Mouse (Mus musculus): ENCODE measurements around the gene Alg14. TPM values are rescaled to one million over a fixed set of nuclear protein-coding genes. Genes with fewer than 3 reads are reported as not detected.

The Alg14 gene
- polyA plus RNA-seq, 1 experiment: 50.0 TPM

DNA sequence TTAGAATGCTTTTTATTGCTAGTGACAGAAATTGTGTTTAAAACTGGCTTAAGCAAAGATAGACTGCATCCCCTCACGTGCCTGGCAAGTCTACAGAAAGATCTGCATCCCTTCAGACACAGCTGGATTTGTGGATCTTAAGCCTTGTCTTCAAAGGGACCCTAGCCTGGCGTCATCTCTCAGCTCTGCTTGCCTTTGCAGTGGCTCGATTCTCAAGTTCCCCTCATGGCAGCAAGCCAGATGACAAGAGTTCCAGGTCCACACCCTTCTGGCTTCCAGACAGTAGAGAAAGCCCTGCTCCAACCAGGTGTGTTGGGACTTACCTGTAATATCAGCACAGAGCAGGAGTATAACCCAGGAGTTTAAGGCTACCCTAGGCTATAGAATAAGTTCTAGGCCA lies 65.5 kb downstream of the Alg14 start:
- Histone ChIP-seq H3K4me1 (ENCODE audit: control insufficient read depth, insufficient read depth, insufficient read length, low read length) (no peaks in the 10 kb centered on the region; the same call in 1 of the 2 replicates), H3K27ac (replicated peaks; ENCODE audit: low read depth, low read length) (no peak overlapping the region), H3K4me3 (ENCODE audit: insufficient read depth, low read depth, low read length) (no peak overlapping the region)

DNA sequence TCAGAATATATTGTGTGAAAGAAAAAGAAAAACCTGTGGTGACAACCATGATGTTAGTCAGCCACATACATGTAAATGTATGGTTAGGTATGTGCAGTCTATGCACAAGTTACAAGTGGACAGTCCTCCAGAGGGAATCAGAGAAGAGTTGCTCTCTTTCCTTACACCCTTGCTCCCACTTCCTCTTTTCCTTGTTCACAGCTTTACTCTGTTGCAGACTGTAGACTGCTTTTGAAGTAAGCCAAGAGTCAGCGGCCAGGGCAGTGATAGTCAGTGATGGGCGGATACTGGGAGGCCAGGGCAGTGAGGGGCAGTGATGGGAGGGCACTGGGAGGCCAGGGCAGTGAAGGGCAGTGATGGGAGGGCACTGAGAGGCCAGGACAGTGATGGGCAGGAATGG lies 66.7 kb downstream of the Alg14 start:
- no peak overlapping the region for H3K4me3 ChIP-seq (ENCODE audit: insufficient read depth, low read depth, low read length)
- H3K27ac ChIP-seq (replicated peaks; ENCODE audit: low read depth, low read length): no peak overlapping the region
- no peaks in the 10 kb centered on the region; the same call in 1 of the 2 replicates for H3K4me1 ChIP-seq (ENCODE audit: control insufficient read depth, insufficient read depth, insufficient read length, low read length)

DNA sequence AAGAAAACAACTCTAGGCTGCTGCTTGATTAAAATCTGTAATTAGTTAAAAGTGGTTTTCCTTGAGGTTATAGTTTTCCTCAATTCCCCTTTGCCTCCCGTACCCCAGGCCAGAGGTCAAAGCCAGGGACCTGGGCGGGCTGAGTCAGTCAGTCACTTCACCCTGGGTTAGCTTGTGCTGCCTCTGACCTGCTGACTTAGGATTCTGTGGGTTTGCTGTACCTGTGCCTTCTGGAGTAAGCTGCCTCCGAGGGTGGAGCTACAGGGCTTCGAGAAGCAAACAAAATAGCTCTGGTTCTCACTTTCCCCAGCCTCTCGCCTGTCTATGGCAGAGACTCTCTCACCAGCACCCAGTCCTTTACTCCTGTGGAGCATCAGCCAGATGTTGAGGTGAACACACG lies 67.3 kb downstream of the Alg14 start:
- H3K27ac ChIP-seq (replicated peaks; ENCODE audit: low read depth, low read length): no peak overlapping the region
- H3K4me3 ChIP-seq (ENCODE audit: insufficient read depth, low read depth, low read length): no peak overlapping the region
- H3K4me1 ChIP-seq (ENCODE audit: control insufficient read depth, insufficient read depth, insufficient read length, low read length): no peaks in the 10 kb centered on the region; the same call in 1 of the 2 replicates

DNA sequence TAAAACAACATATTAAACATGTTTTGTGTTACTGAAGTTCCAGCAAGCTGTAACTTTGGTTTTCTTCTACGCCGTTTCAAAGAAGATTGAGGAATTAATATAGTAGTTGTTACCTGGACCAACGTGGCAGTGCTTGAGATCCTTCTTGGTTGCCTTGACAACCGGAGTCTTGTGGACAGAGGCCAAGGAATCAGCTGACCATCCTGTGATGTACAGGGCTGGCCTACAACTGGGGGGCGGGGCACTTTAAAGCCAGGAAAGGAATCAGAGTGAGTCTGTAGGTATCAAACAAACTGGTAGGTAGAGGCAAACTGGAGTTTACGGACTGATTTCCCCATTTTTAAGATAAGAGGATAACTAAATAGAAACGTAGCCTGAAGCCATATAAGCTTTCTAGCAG lies 67.7 kb downstream of the Alg14 start:
- H3K4me3 ChIP-seq (ENCODE audit: insufficient read depth, low read depth, low read length): no peak overlapping the region
- H3K4me1 ChIP-seq (ENCODE audit: control insufficient read depth, insufficient read depth, insufficient read length, low read length): no peaks in the 10 kb centered on the region; the same call in 1 of the 2 replicates
- no peak overlapping the region for H3K27ac ChIP-seq (replicated peaks; ENCODE audit: low read depth, low read length)

DNA sequence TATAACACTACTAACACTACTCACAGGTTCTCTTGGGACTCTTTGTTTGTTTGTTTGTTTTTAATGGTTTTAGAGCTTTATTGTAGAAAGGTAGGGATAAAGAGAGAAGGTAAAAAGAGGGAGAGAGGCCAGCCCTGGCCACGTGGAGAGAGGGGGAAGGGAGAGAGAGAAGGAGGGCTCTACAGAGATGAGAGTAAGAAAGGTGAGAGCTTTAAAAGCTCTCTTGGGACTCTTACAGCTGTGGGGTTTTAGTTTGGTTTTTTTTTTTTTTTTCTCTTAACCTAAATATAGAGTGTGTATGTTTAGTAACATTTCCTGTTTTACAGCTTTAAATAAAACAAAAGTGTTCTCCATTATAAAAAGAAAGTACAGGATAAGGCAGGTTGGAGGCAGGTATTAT lies 70.4 kb downstream of the Alg14 start:
- Histone ChIP-seq H3K4me3 (ENCODE audit: insufficient read depth, low read depth, low read length) (no peak overlapping the region), H3K4me1 (ENCODE audit: control insufficient read depth, insufficient read depth, insufficient read length, low read length) (peaks cover 5% of the 10 kb centered on the region; the same call in 1 of the 2 replicates), H3K27ac (replicated peaks; ENCODE audit: low read depth, low read length) (no peak overlapping the region)

DNA sequence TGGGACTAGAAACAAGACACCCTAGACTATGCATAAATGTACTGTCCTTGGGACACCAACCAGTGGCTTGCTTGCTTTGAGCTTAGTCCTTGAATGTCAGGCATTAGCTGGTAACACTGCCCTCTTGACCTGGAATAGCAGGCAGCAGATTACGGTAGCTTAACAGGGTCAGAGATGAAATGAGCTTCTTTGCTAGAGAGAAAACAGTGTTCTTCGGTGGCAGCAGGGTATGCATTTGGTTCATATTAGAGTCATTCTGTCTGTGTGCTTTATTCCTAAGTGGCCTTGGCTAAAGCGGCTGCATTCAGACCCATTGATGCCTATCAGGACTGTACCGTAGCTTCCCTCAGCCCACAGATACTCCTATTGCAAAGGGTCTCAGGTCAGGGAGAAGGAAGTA lies 72.8 kb downstream of the Alg14 start:
- peak overlapping the region; percentile 66 for H3K27ac ChIP-seq (replicated peaks; ENCODE audit: low read depth, low read length)
- H3K4me3 ChIP-seq (ENCODE audit: insufficient read depth, low read depth, low read length): no peak overlapping the region
- H3K4me1 ChIP-seq (ENCODE audit: control insufficient read depth, insufficient read depth, insufficient read length, low read length): peaks cover 5% of the 10 kb centered on the region; the same call in 1 of the 2 replicates

DNA sequence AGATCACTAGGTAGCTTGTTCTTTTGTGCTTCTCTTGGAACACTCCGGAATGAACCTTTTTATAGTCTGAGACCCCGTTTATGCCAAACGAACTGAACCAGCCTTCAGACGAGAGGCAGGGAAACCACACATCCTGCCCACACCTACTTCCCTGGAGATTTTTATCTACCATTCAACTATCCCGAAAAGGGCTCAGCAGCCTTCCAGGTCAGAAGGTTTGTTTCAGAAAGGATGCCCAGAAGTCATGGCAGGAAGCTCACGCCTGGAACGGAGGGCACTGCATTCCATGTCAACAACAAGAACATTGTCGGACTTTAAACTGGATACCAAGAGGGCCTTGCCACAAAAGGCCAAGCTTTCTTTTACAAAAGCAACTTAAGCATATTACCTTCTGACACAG lies 73.6 kb downstream of the Alg14 start:
- Histone ChIP-seq H3K4me1 (ENCODE audit: control insufficient read depth, insufficient read depth, insufficient read length, low read length) (peaks cover 5% of the 10 kb centered on the region; the same call in 1 of the 2 replicates), H3K4me3 (ENCODE audit: insufficient read depth, low read depth, low read length) (no peak overlapping the region), H3K27ac (replicated peaks; ENCODE audit: low read depth, low read length) (peak overlapping the region; percentile 66)

DNA sequence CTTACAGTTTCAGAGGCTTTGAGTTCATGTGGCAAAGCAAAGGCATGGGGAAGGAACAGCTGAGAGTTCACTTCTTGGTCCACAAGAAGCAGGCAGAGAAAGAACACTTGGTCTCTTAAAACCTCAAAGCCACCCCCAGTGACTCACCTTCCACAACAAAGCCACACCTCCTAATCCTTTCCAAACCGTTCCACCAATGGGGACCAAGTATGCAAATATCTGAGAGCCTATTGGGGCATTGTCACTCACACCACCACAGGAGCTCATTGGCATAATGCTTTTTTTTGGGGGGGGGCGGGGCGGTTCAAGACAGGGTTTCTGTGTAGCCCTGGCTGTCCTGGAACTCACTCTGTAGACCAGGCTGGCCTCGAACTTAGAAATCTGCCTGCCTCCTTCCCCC lies 77.0 kb downstream of the Alg14 start:
- H3K4me3 ChIP-seq (ENCODE audit: insufficient read depth, low read depth, low read length): no peak overlapping the region
- peaks cover 10% of the 10 kb centered on the region; the same call in 1 of the 2 replicates for H3K4me1 ChIP-seq (ENCODE audit: control insufficient read depth, insufficient read depth, insufficient read length, low read length)
- H3K27ac ChIP-seq (replicated peaks; ENCODE audit: low read depth, low read length): no peak overlapping the region

DNA sequence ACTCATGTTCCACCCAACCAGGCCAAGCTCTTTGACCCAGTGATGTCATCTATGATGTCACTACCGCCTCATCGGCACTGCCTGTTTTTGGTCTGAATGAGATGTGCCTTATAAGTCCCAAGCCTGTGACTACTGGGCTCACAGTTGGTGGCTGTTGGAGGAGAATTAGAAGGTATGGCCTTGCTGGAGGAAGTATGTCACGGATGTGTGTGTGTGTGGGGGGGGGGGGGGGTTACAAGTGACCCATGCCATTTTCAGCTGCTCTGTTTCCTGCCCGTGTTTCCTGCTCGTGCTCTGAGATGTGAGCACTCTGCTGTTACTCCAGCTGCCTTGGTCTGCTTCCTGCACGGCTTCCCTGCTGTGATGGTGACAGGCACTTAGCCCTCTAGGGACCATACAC lies 77.9 kb downstream of the Alg14 start:
- peak overlapping the region; percentile 17 for H3K4me3 ChIP-seq (ENCODE audit: insufficient read depth, low read depth, low read length)
- H3K27ac ChIP-seq (replicated peaks; ENCODE audit: low read depth, low read length): peak overlapping the region; percentile 79
- H3K4me1 ChIP-seq (ENCODE audit: control insufficient read depth, insufficient read depth, insufficient read length, low read length): peaks cover 8% of the 10 kb centered on the region; the same call in 1 of the 2 replicates

DNA sequence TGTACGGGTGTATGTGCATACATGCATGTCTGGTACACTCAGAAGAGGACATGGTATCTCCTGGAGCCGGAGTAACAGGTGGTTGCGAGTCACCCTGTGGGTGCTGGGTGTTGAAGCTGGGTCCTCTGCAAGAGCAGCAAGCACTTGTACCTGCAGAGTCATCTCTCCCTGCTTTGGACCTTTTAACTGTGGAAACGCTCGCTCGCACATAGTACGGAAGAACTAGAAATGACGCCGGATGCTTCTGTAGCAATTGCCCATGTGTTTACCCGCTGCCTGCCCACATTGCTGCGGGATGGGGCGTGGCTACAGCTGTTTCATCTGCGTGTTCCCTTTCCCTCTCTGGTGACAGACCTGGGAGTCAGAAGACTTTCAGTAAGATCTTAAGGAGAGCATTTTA lies 78.7 kb downstream of the Alg14 start:
- H3K27ac ChIP-seq (replicated peaks; ENCODE audit: low read depth, low read length): peak overlapping the region; percentile 79
- H3K4me3 ChIP-seq (ENCODE audit: insufficient read depth, low read depth, low read length): peak overlapping the region; percentile 34
- H3K4me1 ChIP-seq (ENCODE audit: control insufficient read depth, insufficient read depth, insufficient read length, low read length): peaks cover 8% of the 10 kb centered on the region; the same call in 1 of the 2 replicates

DNA sequence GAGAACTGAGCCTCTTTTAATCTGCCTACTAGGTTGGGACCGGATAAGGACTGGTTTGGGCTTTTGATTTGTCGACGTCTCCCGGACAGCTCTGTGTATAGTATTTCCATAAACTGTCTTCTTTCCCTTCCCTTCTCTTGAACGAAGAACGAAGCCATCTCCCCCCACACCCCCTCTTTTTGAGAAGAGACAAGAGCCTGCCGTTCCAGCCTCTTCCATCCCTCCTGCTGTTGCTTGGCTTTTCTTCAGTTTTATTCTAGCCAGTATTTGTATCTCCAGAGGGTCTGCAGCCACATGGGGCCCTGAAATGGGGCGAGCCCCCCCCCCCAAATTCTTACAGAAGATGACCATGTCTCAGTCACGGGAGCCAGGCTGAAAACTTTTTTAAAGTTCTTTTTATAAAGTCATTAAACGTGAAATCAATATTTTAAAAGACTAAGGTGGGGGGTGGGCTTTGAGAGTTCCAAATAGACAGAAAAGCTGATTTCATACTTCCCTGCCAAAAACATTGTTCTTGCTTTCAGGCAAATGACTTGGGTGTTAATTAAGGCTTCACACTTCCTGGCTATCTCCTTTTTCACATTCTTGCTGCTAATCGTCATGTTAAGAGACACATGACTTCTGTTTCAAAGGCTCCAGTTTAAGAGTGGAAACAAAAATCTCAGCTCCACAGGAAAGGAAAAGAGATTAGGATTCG lies 79.4 kb downstream of the Alg14 start:
- Histone ChIP-seq H3K27ac (replicated peaks; ENCODE audit: low read depth, low read length) (peak overlapping the region; percentile 79), H3K4me3 (ENCODE audit: insufficient read depth, low read depth, low read length) (peak overlapping the region; percentile 34; the same call in 1 of the 2 replicates), H3K4me1 (ENCODE audit: control insufficient read depth, insufficient read depth, insufficient read length, low read length) (peaks cover 8% of the 10 kb centered on the region; the same call in 1 of the 2 replicates)

DNA sequence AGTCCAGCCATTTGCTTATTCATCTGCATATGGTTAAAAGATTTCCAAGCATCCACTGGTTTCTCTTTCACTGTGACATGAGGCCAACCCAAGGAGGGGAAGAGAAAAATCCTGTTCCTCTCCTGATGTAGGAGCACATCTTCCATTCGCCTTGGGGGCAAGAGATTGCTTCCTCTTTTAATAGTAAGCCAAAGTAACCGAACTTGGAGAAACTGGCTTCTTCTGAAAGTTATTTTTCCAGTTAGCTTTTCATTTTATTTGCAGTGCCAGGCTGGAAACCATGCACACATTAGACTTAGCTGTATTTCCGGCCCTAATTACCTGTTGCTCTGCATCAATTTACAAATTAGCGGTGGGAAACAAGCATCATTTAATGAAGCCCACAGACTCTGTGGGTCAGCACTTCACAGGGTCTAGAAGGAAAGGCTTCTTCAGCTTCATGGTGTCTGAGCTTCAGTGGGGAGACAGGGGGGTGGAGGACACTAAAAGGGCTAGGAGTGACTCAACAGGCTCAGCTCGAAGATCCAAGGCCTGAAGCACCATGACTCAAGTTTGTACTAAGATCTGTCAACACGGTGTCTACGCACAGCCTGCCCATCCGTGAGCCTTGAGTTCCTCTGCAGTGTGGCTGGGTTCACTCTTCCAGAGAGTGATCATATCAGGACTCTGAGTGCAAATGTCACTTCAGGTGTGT lies 80.1 kb downstream of the Alg14 start:
- Histone ChIP-seq H3K27ac (replicated peaks; ENCODE audit: low read depth, low read length) (peak overlapping the region; percentile 79), H3K4me3 (ENCODE audit: insufficient read depth, low read depth, low read length) (no peak overlapping the region), H3K4me1 (ENCODE audit: control insufficient read depth, insufficient read depth, insufficient read length, low read length) (peaks cover 10% of the 10 kb centered on the region; the same call in 1 of the 2 replicates)

DNA sequence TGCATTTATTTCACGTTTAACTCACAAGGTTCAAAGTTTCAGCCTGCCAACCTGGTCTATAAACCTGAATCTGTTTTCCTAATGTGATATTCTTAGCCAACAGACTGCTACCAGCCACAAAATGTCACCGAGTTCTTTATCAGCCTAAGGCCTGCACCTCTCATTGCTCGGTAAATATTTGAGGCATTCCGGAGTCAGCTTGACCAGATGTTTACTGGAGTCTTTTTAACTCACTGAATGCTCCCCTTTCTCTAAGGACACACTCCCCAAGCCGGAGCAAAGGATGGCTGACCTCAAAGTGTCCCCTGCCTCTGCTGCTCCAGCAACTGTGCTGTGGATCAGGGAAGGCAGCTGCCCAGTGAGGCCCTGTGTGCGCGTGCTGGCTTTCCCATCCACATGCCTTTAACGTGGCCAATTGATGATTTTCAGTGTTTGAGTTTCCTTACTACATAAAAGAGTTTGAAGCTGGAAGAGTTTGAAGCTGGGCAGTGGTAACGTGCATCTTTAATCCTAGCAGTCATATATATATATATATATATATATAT lies 82.4 kb downstream of the Alg14 start:
- no peak overlapping the region for H3K4me3 ChIP-seq (ENCODE audit: insufficient read depth, low read depth, low read length)
- peaks cover 15% of the 10 kb centered on the region; the same call in 1 of the 2 replicates for H3K4me1 ChIP-seq (ENCODE audit: control insufficient read depth, insufficient read depth, insufficient read length, low read length)
- H3K27ac ChIP-seq (replicated peaks; ENCODE audit: low read depth, low read length): no peak overlapping the region

DNA sequence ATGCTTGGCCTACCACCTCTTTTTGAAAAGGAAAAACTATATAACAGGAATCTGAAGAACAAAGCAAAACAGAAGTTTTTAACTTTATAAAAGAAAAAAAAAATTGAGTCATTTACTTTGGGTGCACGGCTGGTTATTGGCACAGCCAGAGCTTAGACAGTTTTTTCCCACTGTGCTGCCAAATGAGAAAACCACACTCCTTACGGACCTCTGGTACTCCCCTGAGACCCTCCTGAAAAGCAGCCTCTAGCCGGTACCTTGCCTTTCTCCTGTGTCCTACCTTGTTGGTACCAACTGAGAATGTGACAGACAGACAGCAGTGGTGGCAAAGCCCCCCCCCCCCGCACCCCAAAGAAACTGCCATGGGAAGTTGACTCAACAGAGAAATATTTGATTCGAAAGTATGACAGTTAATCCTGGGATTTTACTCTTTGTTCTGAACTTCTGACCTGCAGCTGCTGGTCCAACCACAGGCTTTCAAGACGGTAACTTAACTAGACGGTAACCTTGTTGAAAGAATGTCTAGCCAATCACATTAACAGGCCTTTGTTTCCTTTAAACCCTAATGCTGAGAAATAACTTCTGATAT lies 84.1 kb downstream of the Alg14 start:
- H3K27ac ChIP-seq (replicated peaks; ENCODE audit: low read depth, low read length): peak overlapping the region; percentile 57
- H3K4me3 ChIP-seq (ENCODE audit: insufficient read depth, low read depth, low read length): no peak overlapping the region
- peaks cover 18% of the 10 kb centered on the region; the same call in 1 of the 2 replicates for H3K4me1 ChIP-seq (ENCODE audit: control insufficient read depth, insufficient read depth, insufficient read length, low read length)
